Mouse (Mus musculus) intestine, postnatal 0 days (tissue): ENCODE measurements at regions not wholly inside any gene's neighbourhood (a gene's known extent, or its start where the extent isn't known, plus 50 kb on each side); places are given as distances from the start of the nearest gene placed in this dataset.

Experiments used
- ATAC-seq: fragments of 200-750 bp; cut with Nextera tagmentation; 2 replicates; pipeline ENCODE4 v1.8.0; 2017; ENCODE audit warnings: mild to moderate bottlenecking, moderate TSS enrichment, moderate library complexity
- H3K27ac ChIP-seq: fragments of 300-500 bp; sonication (generic); 2 replicates; pipeline ENCODE4 v1.5.1; 2014; ENCODE audit warnings: mild to moderate bottlenecking, low read depth, low read length, moderate library complexity
- H3K27me3 ChIP-seq: fragments of 300-500 bp; sonication (generic); replicated peaks from 2 replicates; pipeline ENCODE4 v1.6.1; 2014; ENCODE audit warnings: low read length, mixed read lengths; ENCODE audit not compliant: control insufficient read depth, insufficient read depth
- H3K36me3 ChIP-seq: fragments of 300-500 bp; sonication (generic); 2 replicates; pipeline ENCODE4 v1.6.1; 2014; ENCODE audit warnings: mild to moderate bottlenecking, moderate library complexity; ENCODE audit not compliant: control insufficient read depth, insufficient read depth
- H3K4me1 ChIP-seq: fragments of 300-500 bp; sonication (generic); replicated peaks from 2 replicates; pipeline ENCODE4 v1.6.1; 2014; ENCODE audit warnings: antibody characterized with exemption, low read length, mixed read lengths; ENCODE audit not compliant: control insufficient read depth, insufficient read depth
- H3K4me2 ChIP-seq: fragments of 300-500 bp; sonication (generic); replicated peaks from 2 replicates; pipeline ENCODE4 v1.6.1; 2014; ENCODE audit warnings: low read depth, mild to moderate bottlenecking, moderate library complexity
- H3K4me3 ChIP-seq: fragments of 300-500 bp; sonication (generic); 2 replicates; pipeline ENCODE4 v1.5.1; 2014; ENCODE audit warnings: low read depth, low read length
- H3K9ac ChIP-seq: fragments of 300-500 bp; sonication (generic); 2 replicates; pipeline ENCODE4 v1.6.1; 2014; ENCODE audit warnings: mild to moderate bottlenecking, low read depth, low read length
- H3K9me3 ChIP-seq: fragments of 300-500 bp; sonication (generic); 2 replicates; pipeline ENCODE4 v1.6.1; 2016; ENCODE audit warnings: mixed run types; ENCODE audit not compliant: control insufficient read depth
- CTCF ChIP-seq: sonication (generic); IDR thresholded peaks from 2 replicates; pipeline ENCODE4 v1.5.1; 2016; ENCODE audit warnings: low read depth, mild to moderate bottlenecking, control low read depth, antibody characterized with exemption, moderate library complexity
- WGBS: fragments of 180-500 bp; shearing (Covaris S2); extraction: QIAGEN DNeasy Blood & Tissue Kit; methylation state at CpG from one replicate; pipeline ENCODE4 v1.1.7; 2014; 5-methylcytosine and 5-hydroxymethylcytosine counted together

DNA sequence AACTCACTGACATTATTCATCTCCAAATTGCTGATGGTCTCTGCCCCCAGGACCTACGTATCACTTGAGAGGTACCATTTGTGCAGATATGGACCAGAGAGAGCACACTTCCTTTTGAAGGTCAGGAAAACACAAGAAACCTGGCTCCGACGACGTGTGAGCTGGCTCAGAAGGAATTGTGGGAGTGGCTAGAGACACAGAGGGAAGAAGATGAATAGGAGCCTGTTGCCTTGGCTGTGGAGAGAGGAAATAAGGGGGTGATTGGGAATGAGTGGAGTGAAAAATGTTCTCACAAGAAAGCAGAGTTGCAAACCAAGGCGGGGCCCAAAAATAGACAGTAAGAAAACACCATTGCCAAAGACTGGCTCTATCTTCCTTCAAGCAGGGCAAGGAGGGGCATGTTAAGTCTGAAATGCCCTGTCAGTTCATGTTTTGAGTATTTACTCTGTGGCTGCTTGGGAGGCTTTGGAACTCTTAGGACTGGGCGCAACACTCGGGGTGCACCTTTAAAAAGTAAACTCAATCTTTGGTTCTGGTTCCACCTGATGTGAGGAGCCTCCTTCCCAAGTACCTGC, 111.6 kb upstream of the Mylip start:
- 61% methylated on average over 7 of the region's 7 CpGs for WGBS
- Histone ChIP-seq H3K9ac (no peak overlapping the region), H3K4me2 (no peak overlapping the region), H3K27me3 (no peaks in the 10 kb centered on the region), H3K4me3 (no peak overlapping the region), H3K27ac (no peak overlapping the region), H3K36me3 (no peaks in the 10 kb centered on the region), H3K4me1 (no peaks in the 10 kb centered on the region), H3K9me3 (no peaks in the 10 kb centered on the region)
- no peak for TF ChIP-seq CTCF
- no peak for ATAC-seq

DNA sequence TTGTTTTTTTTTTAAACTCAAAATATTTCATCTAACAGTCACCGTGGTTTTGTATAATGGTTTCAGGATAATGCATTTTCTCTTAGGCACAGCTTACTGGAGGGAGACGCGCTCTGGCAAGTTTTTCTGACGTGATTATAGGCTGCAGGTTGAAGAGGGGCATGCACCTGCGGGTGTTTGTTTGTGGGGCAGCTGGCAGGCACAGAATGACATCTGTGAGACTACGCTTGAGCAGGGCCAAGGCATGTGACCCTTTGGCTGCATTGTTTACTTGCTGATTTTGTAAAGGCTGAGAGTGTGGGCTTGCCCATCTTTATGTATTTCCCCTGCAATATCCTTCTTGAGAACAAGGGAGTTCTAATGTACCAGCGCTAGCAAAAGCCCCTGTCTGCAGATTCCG, 108.4 kb upstream of the Mylip start:
- WGBS, result 76% methylated on average over 8 of the region's 8 CpGs
- TF ChIP-seq CTCF, result no peak
- Histone ChIP-seq H3K36me3 (no peaks in the 10 kb centered on the region), H3K9ac (no peak overlapping the region), H3K9me3 (no peaks in the 10 kb centered on the region), H3K4me1 (no peaks in the 10 kb centered on the region), H3K4me2 (no peak overlapping the region), H3K27ac (no peak overlapping the region), H3K27me3 (no peaks in the 10 kb centered on the region), H3K4me3 (no peak overlapping the region)
- ATAC-seq, result no peak

DNA sequence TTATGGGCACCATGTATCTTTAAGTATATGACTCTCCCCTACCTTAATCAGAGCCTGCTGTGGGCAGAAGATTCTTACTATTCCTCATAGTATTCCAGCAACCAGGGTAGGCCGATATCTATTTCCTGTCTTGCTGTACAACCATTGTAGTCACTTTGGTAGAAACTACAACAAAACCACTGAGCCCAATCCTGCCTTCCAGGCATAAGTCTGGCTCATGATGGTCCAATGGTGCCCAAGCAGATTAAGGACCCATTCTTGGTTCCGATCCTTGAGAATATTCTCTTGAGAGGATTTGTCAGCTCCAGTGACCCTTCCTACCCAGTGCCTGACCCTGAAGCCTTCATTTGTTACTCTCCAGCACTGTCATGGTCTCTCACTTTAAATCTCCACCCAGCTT, 102.9 kb upstream of the Mylip start:
- no peak overlapping the region for H3K9ac ChIP-seq
- no peak for ATAC-seq
- no peak overlapping the region for H3K4me3 ChIP-seq
- no peak overlapping the region for H3K27ac ChIP-seq
- H3K4me2 ChIP-seq, result no peak overlapping the region
- H3K36me3 ChIP-seq, result no peaks in the 10 kb centered on the region
- H3K27me3 ChIP-seq, result no peaks in the 10 kb centered on the region
- no peaks in the 10 kb centered on the region for H3K9me3 ChIP-seq
- WGBS, result 93% methylated on average over 2 of the region's 2 CpGs
- H3K4me1 ChIP-seq, result no peaks in the 10 kb centered on the region
- TF ChIP-seq CTCF, result no peak

DNA sequence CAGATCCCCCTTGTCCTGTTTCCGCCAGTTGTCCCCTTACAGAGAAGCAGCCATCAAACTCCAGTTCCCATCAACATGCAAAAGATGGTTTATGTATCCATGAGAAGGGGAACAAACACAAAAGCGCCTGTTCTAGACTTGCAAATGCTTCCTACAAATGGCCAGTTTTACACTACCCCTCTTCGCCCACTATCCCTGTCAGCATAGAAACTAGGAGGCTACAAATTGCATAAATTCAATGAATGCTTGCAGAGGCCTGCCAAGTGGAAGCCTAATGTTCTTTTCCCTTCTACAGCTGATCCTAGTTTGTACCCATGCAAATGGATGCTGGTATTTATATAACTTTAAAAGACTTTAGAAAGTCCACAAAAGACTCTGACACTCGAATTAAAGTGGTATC, 102.3 kb upstream of the Mylip start:
- Histone ChIP-seq H3K4me2 (no peak overlapping the region), H3K36me3 (no peaks in the 10 kb centered on the region), H3K4me1 (no peaks in the 10 kb centered on the region), H3K9ac (no peak overlapping the region), H3K27me3 (no peaks in the 10 kb centered on the region), H3K27ac (no peak overlapping the region), H3K9me3 (no peaks in the 10 kb centered on the region), H3K4me3 (no peak overlapping the region)
- 92% methylated on average over 4 of the region's 4 CpGs for WGBS
- TF ChIP-seq CTCF, result no peak
- ATAC-seq, result no peak

DNA sequence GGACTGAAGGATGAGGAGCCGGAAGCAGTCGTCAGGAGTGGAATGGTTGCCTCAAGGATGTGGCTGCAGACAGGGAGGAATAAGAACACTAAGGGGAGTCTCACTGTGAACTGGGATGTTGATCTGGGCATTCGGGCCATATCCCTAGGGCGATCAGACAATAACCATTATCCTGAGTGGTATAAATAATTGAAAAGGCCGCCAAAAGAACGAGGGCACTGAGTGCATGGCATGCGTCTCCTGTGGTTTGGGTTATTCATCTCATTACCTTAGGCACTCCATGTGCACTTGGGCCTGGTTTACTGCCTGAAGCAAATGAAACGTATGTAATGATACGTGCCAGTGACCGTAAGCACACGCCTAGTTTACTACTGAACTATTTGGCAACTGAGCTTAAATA, 99.6 kb upstream of the Mylip start:
- no peak for ATAC-seq
- no peak overlapping the region for H3K4me3 ChIP-seq
- H3K4me1 ChIP-seq, result no peaks in the 10 kb centered on the region
- no peak overlapping the region for H3K9ac ChIP-seq
- WGBS, result 96% methylated on average over 11 of the region's 11 CpGs
- H3K9me3 ChIP-seq, result no peaks in the 10 kb centered on the region
- no peaks in the 10 kb centered on the region for H3K36me3 ChIP-seq
- H3K27ac ChIP-seq, result no peak overlapping the region
- H3K27me3 ChIP-seq, result no peaks in the 10 kb centered on the region
- TF ChIP-seq CTCF, result no peak
- no peak overlapping the region for H3K4me2 ChIP-seq

DNA sequence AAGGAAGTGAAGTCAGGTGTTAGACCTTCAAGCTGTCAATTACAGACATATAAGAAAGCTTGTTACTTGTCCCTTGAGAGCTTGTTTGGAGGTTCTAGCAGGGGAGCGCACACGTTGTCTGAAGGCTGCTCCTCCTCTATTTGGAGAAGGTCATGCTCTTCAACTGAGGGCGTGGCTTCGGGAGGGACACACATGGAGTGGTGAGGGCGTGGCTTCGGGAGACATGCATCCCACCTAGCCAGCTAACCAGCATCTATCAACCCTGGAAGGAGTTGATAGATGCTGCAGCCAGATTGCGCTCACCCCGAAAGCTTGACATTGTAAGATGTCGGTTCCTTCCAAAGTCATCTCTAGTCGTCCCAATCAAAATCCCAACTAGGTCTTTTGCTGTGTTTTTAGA, 94.9 kb upstream of the Mylip start:
- no peak overlapping the region for H3K9ac ChIP-seq
- no peak overlapping the region for H3K27ac ChIP-seq
- no peak for TF ChIP-seq CTCF
- no peaks in the 10 kb centered on the region for H3K27me3 ChIP-seq
- H3K4me2 ChIP-seq, result no peak overlapping the region
- 81% methylated on average over 10 of the region's 10 CpGs for WGBS
- no peaks in the 10 kb centered on the region for H3K4me1 ChIP-seq
- H3K4me3 ChIP-seq, result no peak overlapping the region
- no peaks in the 10 kb centered on the region for H3K36me3 ChIP-seq
- H3K9me3 ChIP-seq, result no peaks in the 10 kb centered on the region
- no peak for ATAC-seq

DNA sequence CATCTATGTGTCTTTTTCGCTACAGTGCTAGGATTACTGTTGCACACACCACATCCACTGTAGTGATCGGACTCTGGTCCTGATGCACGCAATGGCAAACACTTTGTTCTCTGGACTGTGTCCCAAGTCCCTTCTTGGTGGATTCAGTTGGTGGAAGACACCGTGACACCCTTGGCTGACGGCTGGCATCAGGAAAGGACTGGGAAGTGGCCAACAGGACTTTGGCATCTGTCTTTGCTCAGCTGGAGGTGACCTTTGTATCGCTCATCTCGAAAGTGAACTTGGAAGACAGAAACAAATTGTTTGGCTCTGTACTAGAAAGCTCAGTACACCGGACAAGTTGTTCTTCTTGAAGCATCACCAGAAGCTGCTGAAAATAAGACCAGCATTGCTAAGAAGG, 88.9 kb upstream of the Mylip start:
- 79% methylated on average over 8 of the region's 8 CpGs for WGBS
- no peak overlapping the region for H3K9ac ChIP-seq
- no peaks in the 10 kb centered on the region for H3K27me3 ChIP-seq
- no peak for TF ChIP-seq CTCF
- H3K36me3 ChIP-seq, result no peaks in the 10 kb centered on the region
- H3K27ac ChIP-seq, result no peak overlapping the region
- no peaks in the 10 kb centered on the region for H3K9me3 ChIP-seq
- ATAC-seq, result no peak
- H3K4me2 ChIP-seq, result no peak overlapping the region
- H3K4me3 ChIP-seq, result no peak overlapping the region
- no peaks in the 10 kb centered on the region for H3K4me1 ChIP-seq
